Mouse (Mus musculus): Measurements from ENCODE around the gene Dnpep.

Gene Dnpep

GRCm38 (mm10) chr1:75317241-75318201, at the start of gene Dnpep:
Dnpep (minus strand) TSS chr1:75317990.
- DNase-seq (ENCODE audit: inconsistent ontology term), result peak; percentile 100

- peak; percentile 46 for DNase-seq (ENCODE audit: inconsistent ontology term)
Measured at GRCm38 (mm10) chr1:75365510-75366137, 47.8 kb upstream of the Dnpep start.

- DNase-seq (ENCODE audit: inconsistent ontology term), result no peak
Measured at GRCm38 (mm10) chr1:75363868-75364267, 46.1 kb upstream of the Dnpep start.

- no peak for DNase-seq (ENCODE audit: inconsistent ontology term)
Measured at GRCm38 (mm10) chr1:75361750-75362149, 44.0 kb upstream of the Dnpep start.

GRCm38 (mm10) chr1:75361123-75361522, 43.3 kb upstream of the Dnpep start:
- DNase-seq (ENCODE audit: inconsistent ontology term), result no peak

- no peak for DNase-seq (ENCODE audit: inconsistent ontology term)
Measured at GRCm38 (mm10) chr1:75360112-75361031, 42.6 kb upstream of the Dnpep start, which contains the start of gene Des. Des (plus strand) TSS chr1:75360329.

GRCm38 (mm10) chr1:75359346-75359745, 41.6 kb upstream of the Dnpep start:
- no peak for DNase-seq (ENCODE audit: inconsistent ontology term)

- no peak for DNase-seq (ENCODE audit: inconsistent ontology term)
Measured at GRCm38 (mm10) chr1:75358009-75358408, 40.2 kb upstream of the Dnpep start.

GRCm38 (mm10) chr1:75357261-75357660, 39.5 kb upstream of the Dnpep start:
- peak; percentile 72 for DNase-seq (ENCODE audit: inconsistent ontology term)

GRCm38 (mm10) chr1:75349275-75349674, 31.5 kb upstream of the Dnpep start:
- no peak for DNase-seq (ENCODE audit: inconsistent ontology term)

GRCm38 (mm10) chr1:75347279-75347678, 29.5 kb upstream of the Dnpep start:
- peak; percentile 63 for DNase-seq (ENCODE audit: inconsistent ontology term)

- no peak for DNase-seq (ENCODE audit: inconsistent ontology term)
Measured at GRCm38 (mm10) chr1:75345036-75345935, 27.5 kb upstream of the Dnpep start.

- no peak for DNase-seq (ENCODE audit: inconsistent ontology term)
Measured at GRCm38 (mm10) chr1:75344291-75345035, 26.7 kb upstream of the Dnpep start.

- DNase-seq (ENCODE audit: inconsistent ontology term), result peak; percentile 74
Measured at GRCm38 (mm10) chr1:75342874-75343416, 25.2 kb upstream of the Dnpep start.

- no peak for DNase-seq (ENCODE audit: inconsistent ontology term)
Measured at GRCm38 (mm10) chr1:75340519-75340918, 22.7 kb upstream of the Dnpep start.

GRCm38 (mm10) chr1:75339337-75339736, 21.5 kb upstream of the Dnpep start:
- no peak for DNase-seq (ENCODE audit: inconsistent ontology term)

GRCm38 (mm10) chr1:75338091-75338694, 20.4 kb upstream of the Dnpep start:
- DNase-seq (ENCODE audit: inconsistent ontology term), result no peak

GRCm38 (mm10) chr1:75337097-75337496, 19.3 kb upstream of the Dnpep start:
- no peak for DNase-seq (ENCODE audit: inconsistent ontology term)

GRCm38 (mm10) chr1:75336461-75336860, 18.7 kb upstream of the Dnpep start:
- DNase-seq (ENCODE audit: inconsistent ontology term), result no peak
